ENCODE assay signal across 7 mouse cellular contexts in genomic region chr9:59577844-59578504, GRCm38 (mm10). TPM values are rescaled to one million over a fixed set of nuclear protein-coding genes. Genes with fewer than 3 reads are reported as not detected.
DNase-seq lines count a peak whose midpoint lies in the region; ATAC-seq lines count a peak whose summit lies in the region.

Celf6 (plus strand) TSS chr9:59577917.

- H3K4me1 ChIP-seq in embryonic facial prominence, embryonic 12.5 days = peaks cover 8% of the 10 kb centered on the region; the same call in 1 of the 2 replicates
- peaks cover 11% of the 10 kb centered on the region; the same call in 1 of the 2 replicates for H3K4me1 ChIP-seq in limb, embryonic 12.5 days (replicated peaks)
- peaks cover 17% of the 10 kb centered on the region for H3K4me1 ChIP-seq in midbrain, embryonic 14.5 days (ENCODE audit: control insufficient read depth, insufficient read depth, low read length)

- H3K27me3 ChIP-seq in embryonic facial prominence, embryonic 12.5 days = peaks cover 19% of the 10 kb centered on the region; the same call in 1 of the 2 replicates
- H3K27me3 ChIP-seq in limb, embryonic 12.5 days = peaks cover 51% of the 10 kb centered on the region
- no peaks in the 10 kb centered on the region for H3K27me3 ChIP-seq in midbrain, embryonic 14.5 days (ENCODE audit: control insufficient read depth, insufficient read depth, low read length)

- H3K9me3 ChIP-seq in embryonic facial prominence, embryonic 12.5 days = no peaks in the 10 kb centered on the region
- no peaks in the 10 kb centered on the region for H3K9me3 ChIP-seq in limb, embryonic 12.5 days
- no peaks in the 10 kb centered on the region for H3K9me3 ChIP-seq in midbrain, embryonic 14.5 days (ENCODE audit: control insufficient read depth, low read length)

- peak within 1 kb of the TSS; percentile 68 for H3K4me2 ChIP-seq in embryonic facial prominence, embryonic 12.5 days (replicated peaks)
- peak within 1 kb of the TSS; percentile 67 for H3K4me2 ChIP-seq in limb, embryonic 12.5 days
- H3K4me2 ChIP-seq in midbrain, embryonic 14.5 days (ENCODE audit: low read length) = peak within 1 kb of the TSS; percentile 56

- H3K27ac ChIP-seq in embryonic facial prominence, embryonic 12.5 days = no peak within 1 kb of the TSS
- H3K27ac ChIP-seq in limb, embryonic 12.5 days = no peak within 1 kb of the TSS
- H3K27ac ChIP-seq in midbrain, embryonic 14.5 days (replicated peaks; ENCODE audit: low read depth, low read length) = peak within 1 kb of the TSS; percentile 21

- peak within 1 kb of the TSS; percentile 44 for H3K4me3 ChIP-seq in embryonic facial prominence, embryonic 12.5 days
- peak within 1 kb of the TSS; percentile 44 for H3K4me3 ChIP-seq in limb, embryonic 12.5 days (replicated peaks)
- peak within 1 kb of the TSS; percentile 57 for H3K4me3 ChIP-seq in midbrain, embryonic 14.5 days (replicated peaks; ENCODE audit: low read depth, low read length)

- peak; percentile 98 for ATAC-seq in embryonic facial prominence, embryonic 12.5 days (ENCODE audit: insufficient number of reproducible peaks, insufficient read depth, low FRiP score, low TSS enrichment)
- ATAC-seq in limb, embryonic 12.5 days (ENCODE audit: insufficient number of reproducible peaks, insufficient read depth, low FRiP score, low TSS enrichment, low read depth) = peak; percentile 97
- ATAC-seq in midbrain, embryonic 14.5 days (ENCODE audit: low FRiP score, low TSS enrichment) = peak; percentile 97

- H3K36me3 ChIP-seq in embryonic facial prominence, embryonic 12.5 days = no peaks in the 10 kb centered on the region
- H3K36me3 ChIP-seq in limb, embryonic 12.5 days = no peaks in the 10 kb centered on the region
- no peaks in the 10 kb centered on the region for H3K36me3 ChIP-seq in midbrain, embryonic 14.5 days (ENCODE audit: control insufficient read depth, insufficient read depth, low read length)

- DNase-seq in adrenal gland, postnatal 4 days (ENCODE audit: low spot score in 2 of 2) = peak; percentile 81 to 84
- DNase-seq in heart, adult 18-20 months = peak; percentile 64 to 73
- peak; percentile 64 for DNase-seq in kidney, adult 18-20 months
- peak; percentile 98 for DNase-seq in midbrain, embryonic 14.5 days
- DNase-seq in spleen, adult 12 weeks (ENCODE audit: low spot score) = peak; percentile 37

- H3K9ac ChIP-seq in embryonic facial prominence, embryonic 12.5 days = 0 out of 2 replicates have a peak within 1 kb of the TSS, but pooled peaks have one; percentile 10
- H3K9ac ChIP-seq in limb, embryonic 12.5 days (replicated peaks) = no peak within 1 kb of the TSS
- peak within 1 kb of the TSS; percentile 73 for H3K9ac ChIP-seq in midbrain, embryonic 14.5 days (replicated peaks; ENCODE audit: low read length)

- under 1% methylated on average over 60 of the region's 61 CpGs for WGBS in embryonic facial prominence, embryonic 12.5 days
- 1% methylated on average over 59 of the region's 61 CpGs for WGBS in limb, embryonic 12.5 days
- WGBS in midbrain, embryonic 14.5 days = 1% methylated on average over 55 of the region's 61 CpGs

RNA-seq across cellular contexts. Expression of gene Celf6, which starts in this region (rescaled TPM):
- 10 to 100 TPM in 1 of 2 experiments, 1 to 10 TPM in 1; 8.0 to 11.5 TPM for total RNA-seq in adrenal gland, postnatal 4 days (2021)
- 1.0 and 1.8 TPM in 2 replicates for polyA plus RNA-seq in embryonic facial prominence, embryonic 12.5 days (2016; fragmentation: Nextera tagmentation; extraction: Ambion mirVana)
- total RNA-seq in heart, adult 18-20 months (2021) = not detected
- polyA plus RNA-seq in limb, embryonic 12.5 days (2016; fragmentation: Nextera tagmentation; extraction: Ambion mirVana) = 0.26 and 0.39 TPM in 2 replicates
- polyA plus RNA-seq in midbrain, embryonic 14.5 days (2014; fragmentation: Nextera tagmentation; extraction: Ambion mirVana) = 35.4 and 45.8 TPM in 2 replicates

Comparison
In these comparisons a context has a peak if more than half of its experiments do, and no peak if none do; other contexts are left out.
1. RNA of gene Celf6 (total RNA-seq): 8.0 to 11.5 TPM in adrenal gland, postnatal 4 days; not detected in heart, adult 18-20 months; every median in the first group is over 4 times any median in the second.
2. RNA of gene Celf6 (polyA plus RNA-seq): 35.4 to 45.8 TPM in midbrain, embryonic 14.5 days; 1.0 to 1.8 TPM in embryonic facial prominence, embryonic 12.5 days and 0.26 to 0.39 TPM in limb, embryonic 12.5 days; every median in the first group is over 10 times any median in the second.
3. Peak in DNase-seq in heart, adult 18-20 months; RNA of the gene not detected or under 1 TPM.
4. Peak in ATAC-seq, H3K4me3 ChIP-seq and H3K4me2 ChIP-seq in limb, embryonic 12.5 days; RNA of the gene not detected or under 1 TPM.
5. DNase-seq: peak in every context shown above with its lines; median percentile 98 in midbrain, embryonic 14.5 days; 82 in adrenal gland, postnatal 4 days; 68 in heart, adult 18-20 months; 64 in kidney, adult 18-20 months; 37 in spleen, adult 12 weeks.
6. Peak in every context shown above with its lines, with median percentiles within 50 percentile points of each other: ATAC-seq, H3K4me2 ChIP-seq and H3K4me3 ChIP-seq.